Mouse (Mus musculus) frontal cortex, postnatal 25 days (tissue): ENCODE data around the gene Nipal4.
"Not testable (repeated sequence)": the region's sequence is repeated elsewhere in the genome, so short reads cannot be mapped to it uniquely, and the experiment has no call there.

Source experiments
- DNase-seq, 2 experiments: peaks; one replicate each; pipeline ENCODE4 v3.0.0; 2022; ENCODE audit warnings: low spot score in 2 of 2

Nipal4 gene

DNA sequence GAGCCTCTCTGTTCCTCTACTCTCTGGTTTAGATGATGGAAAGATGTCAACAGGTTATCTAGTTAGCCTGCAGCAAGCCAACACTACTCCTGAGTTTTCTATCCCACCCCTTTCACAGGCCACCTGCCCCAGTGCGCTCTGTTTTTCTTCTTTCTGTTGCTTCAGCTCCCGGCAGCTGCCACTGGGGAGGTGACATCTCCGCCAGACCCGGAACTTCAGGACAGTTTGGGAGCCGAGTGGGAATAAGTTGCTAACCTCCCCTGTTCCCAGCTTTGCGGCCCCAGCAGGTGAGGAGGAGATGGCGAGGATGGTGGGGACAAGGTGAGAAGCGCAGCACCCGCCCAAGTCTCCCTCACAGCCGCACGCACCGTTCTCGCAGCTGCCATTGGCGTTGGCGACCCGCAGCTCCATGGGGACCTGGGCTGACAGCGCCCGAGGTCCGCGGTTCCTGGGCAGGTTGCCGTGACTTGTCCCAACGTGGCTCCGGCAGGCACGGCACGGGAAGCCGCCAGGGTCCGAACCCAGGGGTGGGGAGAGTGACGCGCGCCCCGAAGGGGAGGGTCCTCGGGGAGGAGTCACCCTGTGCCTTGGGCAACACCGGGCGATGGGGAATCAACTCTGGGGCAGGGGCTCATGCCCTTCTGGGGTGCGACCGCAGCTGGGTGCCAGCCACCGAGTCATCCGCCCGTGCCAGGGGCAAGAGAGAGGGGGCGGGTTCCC, at the start of gene Nipal4:
Gene Nipal4 (minus strand): TSS at position 643 of the 720 bp plus-strand sequence.
- DNase-seq = no peak

DNA sequence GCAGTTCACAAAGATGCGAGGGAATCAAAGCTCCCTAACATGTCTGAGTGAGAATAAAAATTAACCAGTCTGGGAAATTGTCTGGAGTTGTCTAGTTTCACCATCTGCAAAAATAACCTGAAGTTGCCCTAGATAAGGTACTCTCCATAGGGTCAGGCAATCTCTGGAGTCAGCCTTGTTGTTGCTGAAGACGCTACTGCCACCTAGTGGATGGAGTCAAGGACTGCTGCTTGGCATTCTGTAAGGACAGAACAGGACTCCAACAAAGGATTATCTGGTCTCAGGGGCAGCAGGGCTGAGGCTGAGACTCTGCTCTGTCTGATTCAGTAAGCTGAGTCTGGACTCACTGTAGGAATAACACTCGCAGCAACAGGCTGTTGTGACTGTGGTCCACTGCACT, 49.0 kb upstream of the Nipal4 start:
- no peak for DNase-seq

DNA sequence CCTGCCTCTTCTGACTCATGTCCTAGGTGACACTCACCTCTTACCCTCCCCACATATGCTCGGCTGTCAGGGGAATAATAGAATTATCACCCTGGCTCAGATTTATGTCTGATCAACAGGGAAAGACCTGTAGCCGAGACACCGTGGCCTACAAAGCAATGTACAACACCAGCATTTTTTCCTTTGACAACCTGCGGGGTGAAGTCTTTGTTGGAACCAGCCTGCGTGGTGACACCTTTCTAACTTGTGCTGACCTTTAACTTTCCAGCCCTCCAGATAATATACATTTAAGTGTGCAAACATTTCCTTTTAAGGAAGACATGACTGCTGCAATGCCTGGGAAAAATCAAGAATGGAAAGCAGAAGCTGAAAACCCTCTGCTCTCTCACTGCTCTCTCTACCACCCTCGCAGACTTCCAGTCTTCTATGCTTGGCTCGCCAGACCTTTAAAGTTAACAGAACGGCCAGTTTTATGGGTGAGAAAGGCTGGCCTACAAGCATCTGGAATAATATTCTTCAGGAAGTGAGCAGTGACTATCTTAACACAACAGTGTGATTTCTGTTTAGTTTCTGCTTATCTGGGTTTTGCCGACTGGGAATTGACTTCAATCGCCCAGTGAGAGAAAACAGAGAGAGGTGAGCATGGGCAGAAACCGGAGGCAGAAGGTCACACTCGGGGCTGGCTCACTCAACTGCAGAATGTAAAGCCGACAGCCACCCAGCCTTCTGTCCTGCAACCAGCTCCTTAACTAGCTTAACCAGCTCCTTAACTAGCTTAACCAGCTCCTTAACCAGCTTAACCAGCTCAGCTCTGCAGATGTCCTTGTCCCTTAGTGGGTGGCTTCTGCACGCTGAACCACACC, 48.3 kb upstream of the Nipal4 start:
- DNase-seq = no peak

DNA sequence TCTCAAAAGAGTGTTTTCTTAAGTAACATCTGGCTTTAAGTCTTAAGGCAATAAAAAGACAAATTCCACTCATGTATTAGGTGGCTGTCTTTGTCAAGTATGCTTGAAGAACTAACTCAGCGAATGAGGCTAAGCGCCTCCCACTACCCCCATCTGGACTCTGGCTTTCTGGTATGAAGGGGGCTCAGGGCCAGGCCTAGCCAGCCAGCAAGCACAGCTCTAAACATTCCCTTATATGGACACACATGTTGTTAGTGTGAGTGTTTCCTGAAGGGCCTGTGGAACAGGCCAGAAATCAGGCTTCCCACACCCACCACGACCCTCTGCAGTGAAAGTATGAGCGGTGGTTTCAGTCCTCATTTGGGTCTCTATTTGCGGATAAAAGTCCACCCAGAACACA, 47.5 kb upstream of the Nipal4 start:
- DNase-seq = no peak

DNA sequence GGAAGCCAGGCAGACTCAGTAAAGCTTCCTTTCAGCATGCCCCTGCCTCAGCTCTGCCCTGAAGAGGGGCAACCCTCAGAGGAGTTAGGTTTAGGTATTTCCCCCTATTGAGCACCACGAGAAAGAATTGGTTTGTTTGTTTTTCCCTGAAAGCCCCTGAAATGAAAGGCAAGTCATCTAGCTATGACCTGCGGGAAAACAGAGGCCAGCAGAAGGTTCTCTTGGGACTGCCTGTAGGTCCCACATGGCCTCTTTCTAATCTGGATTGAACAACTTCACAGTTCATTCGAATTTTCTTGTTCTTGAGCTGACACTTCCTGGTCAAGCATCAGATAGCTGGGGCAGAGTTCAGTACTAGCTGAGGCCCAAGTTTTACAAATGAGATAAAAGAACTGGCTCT, 45.5 kb upstream of the Nipal4 start:
- no peak for DNase-seq

DNA sequence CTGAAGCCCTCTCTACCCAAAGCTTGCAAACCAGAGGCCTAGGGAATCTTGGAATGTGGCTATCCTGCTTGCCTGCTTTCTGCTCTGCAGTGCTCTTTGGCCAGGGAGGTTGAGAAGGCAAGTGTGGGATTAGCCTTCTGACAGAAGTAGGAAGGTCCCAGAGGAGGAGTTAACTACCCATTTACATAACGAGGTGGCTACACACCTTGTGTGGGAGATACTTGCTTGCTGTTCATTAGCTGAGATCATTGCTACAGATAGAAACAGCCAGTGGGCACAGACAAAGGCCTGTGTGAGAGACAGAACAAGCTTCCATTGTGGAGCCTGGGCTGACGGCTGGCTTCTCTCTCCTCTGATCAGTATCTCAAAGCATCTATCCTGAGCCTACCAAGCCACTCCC, 43.6 kb upstream of the Nipal4 start:
- no peak for DNase-seq

DNA sequence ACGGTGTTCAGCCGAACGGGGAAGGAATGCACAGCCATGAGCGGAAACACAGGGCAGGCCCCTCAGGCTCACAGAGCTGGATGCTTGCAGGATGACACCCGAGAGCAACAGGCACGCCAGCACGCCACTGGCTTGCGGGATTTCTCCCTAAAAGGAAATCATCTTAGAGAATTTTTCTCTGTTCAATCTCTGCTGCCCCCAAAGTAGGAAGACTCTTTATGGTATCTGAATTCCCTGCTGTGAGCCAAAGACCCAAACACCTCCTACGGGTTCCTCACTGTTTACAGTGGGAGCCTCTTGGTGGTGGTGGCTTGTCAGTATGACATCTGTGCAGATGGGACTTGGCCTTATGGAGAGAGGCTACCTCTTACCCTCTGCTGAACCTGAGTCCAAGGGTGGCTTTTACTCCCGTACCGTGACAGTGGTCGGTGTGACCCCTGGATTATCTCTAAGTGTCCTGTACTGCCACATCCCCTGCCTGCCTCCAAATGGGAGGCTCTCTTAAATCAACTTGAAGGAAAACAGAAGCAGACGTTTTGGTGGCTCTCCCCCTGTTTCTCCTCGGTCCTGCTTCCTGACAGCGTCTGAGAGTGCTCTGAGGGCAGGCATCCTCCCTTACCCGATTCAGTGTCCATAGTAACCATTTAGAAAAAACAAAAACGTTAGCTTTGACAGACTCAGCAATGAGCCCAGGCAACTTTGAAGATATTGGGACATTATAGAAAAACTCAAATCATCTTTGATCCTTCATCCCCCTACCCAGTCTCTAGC, 39.5 kb upstream of the Nipal4 start:
- DNase-seq = no peak

DNA sequence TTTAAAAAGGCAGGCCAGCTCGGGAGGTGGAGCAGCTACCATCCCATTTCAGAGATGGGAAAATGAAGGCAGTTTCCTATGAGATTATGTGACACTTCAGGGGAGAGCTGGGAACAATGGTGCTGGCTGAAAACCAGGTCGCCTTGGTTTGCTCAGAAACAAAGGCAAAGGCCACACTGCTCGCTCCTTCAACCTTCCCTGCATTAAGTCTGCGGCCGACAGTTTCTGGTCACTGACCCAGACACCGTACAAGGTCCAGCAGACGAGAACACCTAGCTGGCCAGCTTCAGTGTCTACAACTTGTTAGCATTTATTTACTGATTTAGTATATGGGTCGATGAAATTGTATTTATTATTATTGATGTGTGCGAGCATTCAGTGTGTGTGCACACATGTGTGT, 38.5 kb upstream of the Nipal4 start:
- no peak for DNase-seq

DNA sequence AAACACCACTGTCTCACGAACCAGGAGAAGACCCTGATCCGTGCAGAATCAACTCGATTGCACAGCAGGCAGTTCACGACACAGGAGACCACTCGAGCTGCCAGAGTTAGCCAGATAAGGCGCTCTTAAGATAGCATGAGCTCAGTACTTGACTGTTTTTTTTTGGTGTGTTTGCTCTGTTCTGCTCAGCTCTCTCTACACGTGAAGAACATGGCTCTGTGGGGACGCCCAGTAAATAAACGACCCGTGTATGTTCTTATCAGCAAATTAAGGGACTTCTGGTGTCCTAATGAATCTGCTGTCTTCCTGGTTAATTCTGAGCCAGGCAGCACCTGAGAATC, 36.2 kb upstream of the Nipal4 start:
- no peak for DNase-seq

DNA sequence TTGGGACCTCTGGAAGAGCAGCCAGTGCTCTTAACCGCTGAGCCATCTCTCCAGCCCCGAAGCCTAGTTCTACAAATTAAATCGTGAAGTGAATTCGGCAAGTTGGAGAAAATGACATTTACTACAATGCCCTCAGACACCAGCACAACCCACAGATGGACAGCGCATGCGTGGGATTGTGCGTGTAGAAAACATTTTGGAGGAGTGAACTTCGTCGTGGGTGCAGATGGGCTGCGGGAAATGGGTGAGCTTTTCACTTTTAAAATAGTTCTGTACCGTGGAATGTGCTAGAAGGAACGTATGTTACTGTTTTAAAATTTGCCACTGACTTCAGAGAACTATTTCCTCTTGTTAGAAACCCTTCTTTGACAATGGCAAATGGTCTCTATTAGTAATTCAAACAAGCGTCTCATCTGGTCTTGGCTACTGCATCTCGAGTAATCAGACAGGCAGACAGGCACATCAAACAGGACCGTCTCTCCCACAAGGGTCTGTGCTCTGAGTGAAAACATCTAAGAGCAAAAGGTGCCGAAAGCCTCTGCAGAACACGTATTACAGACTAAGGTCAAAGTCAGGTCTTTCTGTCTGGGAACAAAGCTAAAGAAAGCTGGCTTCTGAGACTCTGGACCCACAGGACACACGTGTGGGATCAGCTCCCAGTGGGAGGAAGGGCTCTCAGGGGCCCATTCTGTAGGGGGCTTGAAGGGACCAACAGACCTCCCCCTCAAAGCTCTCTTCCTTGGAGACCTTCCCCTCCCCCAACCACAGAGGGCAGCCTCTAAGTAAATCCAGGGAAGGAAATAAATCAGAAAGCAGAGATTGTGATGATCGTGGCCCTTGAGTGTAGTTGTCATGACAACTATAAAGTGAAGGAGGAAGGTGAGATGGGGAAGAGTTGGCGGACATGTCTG, 35.6 kb upstream of the Nipal4 start:
- peak in 1 of 2 experiments; percentile 46 for DNase-seq

DNA sequence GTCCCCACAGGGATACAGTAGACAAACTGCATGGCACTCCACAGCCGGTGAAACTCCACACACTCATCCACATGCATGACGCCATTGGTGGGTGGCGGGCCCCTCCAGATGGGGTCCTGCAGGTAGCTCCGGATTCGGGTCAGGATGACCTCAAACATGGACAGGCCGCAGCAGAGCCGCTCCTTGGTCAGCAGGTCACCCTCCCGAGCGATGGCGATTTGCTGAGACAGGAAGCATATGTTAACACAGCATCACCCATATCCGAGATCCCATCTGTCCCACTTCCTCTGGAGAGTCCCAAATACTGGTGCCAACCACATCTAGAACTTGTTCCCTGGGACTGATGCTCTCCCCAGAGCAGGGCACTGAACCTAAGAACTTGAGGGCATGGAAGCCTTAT, 34.4 kb upstream of the Nipal4 start:
- no peak for DNase-seq

DNA sequence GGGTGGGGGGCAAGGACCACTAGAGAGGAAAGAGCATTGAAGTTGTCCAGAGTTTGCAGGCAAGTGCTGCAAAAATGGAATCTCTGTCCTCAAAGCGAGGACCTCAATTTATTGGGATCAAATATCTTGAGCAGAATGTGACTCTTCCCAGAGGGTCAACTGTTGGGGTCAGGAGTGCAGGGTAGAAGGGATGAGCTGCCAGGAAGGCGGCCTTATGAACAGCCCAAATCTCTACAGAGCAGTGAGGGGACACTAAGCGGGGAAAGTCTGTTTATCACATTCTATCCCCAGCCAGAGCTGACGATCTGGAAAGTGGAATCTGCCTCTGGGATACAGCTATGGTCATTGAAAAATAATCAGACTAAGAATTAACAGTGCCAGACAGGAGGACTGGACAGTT, 27.9 kb upstream of the Nipal4 start:
- DNase-seq = no peak

DNA sequence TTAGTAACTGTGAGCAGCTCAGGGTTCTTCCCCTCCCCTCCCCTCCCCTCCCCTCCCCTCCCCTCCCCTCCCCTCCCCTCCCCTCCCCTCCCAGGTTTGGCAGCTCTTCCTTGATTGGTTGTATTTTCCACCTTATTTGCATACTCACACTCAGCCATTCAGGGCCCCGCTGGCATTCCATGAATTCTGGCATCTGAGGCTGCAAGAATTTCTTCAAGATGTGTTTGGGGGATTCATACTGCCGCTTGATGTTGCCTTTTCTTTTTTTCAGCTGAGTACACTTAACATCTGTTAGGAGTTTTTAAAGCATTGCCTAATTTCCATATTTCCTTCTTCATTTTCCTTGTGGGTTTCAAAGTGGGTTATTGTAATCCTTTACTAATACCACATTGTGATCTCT, 22.0 kb upstream of the Nipal4 start:
- DNase-seq = no peak

DNA sequence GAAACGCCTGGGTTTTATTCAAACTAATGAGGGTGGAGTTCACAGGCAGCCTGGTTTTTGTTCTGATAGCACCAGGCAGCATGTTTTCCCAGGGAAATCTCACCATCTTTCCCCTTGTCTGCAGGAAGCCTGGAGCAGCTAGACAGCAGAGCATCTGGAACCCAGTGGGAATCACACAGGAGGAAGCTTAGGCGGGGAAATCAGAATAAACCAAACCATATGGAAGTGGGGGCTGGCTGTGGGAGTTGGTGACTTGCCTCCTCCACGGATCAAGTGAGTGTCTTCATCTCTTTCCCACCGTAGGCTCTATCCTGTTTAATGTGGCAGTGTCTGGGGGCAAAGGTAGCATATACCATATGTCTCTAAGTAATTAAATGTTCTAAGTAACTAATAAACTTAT, 19.2 kb upstream of the Nipal4 start:
- DNase-seq = no peak

DNA sequence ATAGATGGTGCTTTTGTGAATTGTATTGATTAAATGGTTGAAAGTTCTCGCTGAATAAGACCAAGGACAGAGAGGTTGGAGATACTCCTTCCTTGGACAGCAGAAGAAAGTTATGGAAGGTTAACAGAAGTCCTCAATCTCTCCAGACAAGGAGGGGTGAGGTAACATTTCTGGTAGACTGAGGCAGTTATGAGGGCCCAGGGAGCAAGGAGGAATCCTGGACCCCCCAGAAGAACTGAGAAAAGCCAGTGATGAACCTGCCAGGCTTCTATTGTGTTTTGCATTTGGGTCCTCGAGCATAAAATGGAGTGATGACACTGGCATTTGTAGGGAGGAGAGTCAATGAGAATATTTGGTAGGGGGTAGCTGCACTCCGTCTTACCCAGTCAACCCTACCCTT, 18.6 kb upstream of the Nipal4 start:
- no peak for DNase-seq

DNA sequence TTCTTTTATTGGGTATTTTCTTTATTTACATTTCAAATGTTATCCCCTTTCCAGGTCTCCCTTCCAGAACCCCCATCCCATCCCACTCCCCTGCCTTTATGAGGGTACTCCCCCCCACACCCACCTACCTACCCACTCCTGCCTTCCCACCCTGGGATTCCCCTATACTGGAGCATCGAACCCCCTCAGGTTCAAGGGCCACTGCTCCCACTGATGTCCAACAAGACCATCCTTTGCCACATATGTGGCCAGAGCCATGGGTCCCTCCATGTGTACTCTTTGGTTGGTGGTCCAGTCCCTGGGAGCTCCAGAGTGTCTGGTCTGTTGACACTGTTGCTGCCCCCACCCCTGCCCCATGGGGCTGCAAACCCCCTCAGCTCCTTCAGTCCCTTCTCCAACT, 15.7 kb upstream of the Nipal4 start:
- not testable (repeated sequence) for DNase-seq

DNA sequence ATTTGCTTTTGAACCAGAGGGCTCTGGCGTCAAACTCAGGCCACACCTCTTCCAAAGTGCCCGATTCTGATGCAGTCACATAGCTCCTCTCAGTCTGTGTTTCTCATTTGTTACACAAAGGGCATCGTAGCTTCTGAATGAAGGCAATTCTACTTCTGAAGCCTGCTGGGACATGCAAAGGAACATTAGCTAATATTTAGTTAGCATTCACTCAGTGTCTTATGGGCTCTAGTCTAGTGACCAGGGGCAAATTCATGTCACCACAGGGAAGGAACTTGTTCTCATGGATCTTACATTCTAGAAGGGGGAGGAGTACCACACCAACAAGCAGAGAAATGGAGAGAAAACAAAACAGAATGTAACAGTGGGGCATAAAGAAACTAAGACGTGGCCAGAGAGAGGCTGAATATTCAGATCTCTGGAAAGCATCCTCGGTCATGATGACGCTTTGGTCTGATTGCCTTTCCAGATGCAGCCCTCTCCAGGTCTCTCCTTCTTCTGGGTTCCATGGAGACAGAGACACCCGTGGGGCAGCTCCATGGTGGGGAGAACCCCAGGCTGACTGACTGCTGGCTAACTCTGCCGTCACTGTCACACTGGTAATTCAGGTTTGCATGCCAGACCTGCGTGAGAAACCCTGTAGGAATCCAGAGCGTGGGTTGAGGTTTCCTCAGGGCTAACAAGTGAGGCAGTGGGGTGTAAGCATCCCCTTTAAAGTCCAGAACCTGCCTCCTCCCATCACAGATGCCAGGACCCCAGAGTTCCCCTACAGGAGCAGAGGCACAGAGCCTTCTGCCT, 11.1 kb upstream of the Nipal4 start:
- no peak for DNase-seq

DNA sequence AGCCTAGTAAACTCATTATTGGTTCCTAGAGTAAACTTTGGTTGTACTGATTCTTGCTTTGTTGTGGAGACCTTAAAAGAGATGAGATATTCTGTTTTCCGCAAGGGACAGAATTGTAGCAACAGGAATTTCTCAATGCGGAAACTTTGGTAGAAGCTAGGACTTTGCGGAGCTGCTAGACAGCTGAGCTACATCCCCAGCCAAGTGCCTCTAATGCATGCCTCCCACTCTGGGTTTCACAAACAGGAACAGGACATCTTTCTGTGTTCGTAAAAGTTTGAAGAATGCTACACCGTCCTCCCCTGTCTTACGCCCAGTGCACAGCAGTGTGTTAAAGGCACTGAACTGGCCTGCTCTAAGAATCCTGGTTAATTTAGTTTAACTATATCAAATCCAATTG, 9.8 kb upstream of the Nipal4 start:
- no peak for DNase-seq

DNA sequence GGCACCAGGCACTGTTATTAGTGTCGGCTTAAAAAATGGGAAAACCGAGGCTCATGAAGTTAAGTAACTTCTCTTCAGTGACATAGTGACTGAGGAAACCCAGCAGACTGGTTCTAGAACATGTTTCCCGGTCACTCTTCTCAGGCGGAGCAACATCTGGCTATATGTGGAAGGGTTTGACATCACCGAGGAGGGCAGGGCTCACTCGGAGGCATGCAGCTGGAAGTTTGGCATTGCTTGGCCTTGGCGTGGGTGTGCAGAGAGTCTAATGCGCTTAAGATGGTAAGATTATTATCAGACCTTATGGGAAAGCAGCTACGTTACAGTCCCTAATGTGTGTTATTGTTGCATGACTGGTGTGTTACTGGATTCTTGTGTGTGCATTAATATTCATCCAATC, 5.8 kb upstream of the Nipal4 start:
- DNase-seq = no peak

DNA sequence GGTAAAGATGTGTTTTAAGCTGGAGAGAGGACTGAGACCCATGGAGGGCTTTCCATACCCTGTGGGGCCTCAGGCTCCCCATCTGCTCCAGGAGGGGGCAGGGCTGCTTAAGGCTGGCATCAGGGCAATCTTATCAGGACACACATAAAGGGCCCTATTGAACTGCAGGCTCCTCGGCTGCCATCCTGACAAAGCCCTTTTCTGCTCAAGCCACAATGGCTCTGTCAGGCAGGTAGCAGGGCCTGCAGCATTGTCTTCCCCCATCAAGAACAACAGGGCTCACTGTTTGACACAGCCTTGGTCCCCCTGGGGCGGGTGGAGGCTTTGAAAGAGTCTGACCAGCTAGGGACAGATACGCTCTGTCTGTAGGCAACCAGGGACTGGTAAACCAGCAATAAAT, 3.6 kb upstream of the Nipal4 start:
- DNase-seq = no peak

DNA sequence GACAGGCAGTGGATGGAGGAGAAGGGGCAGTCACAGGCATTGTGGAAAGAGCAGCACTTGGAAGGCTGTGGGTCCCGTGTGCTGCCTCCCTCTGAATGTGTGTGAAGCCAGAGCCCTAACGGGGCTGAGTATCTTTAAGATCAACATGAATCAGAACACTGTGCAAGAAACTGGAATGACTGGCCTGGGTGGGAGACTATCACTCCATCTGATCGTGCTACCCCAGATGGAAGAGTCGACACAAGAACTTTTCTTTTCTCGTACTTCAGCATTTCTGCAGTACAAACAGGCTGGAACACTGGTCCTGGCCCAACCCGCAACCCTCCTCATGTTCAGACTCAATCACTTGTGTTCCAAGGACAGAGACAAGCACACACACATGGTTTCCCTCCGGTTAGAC, 2.2 kb upstream of the Nipal4 start:
- DNase-seq = no peak
